Mouse (Mus musculus) c-Kit-positive CD71-negative TER-119-negative erythroid progenitor cells, embryonic 14.5 days (primary cell): ENCODE data around the gene Ace.

ENCODE experiments used
- DNase-seq: peaks from one replicate; pipeline ENCODE4 v3.0.0-alpha.2; 2013; ENCODE audit warnings: low read depth

The Ace gene

GRCm38 (mm10) chr11:105946694-105947154 is 21.0 kb upstream of the Ace start:
- no peak for DNase-seq

GRCm38 (mm10) chr11:105948255-105948654 is 19.5 kb upstream of the Ace start:
- DNase-seq: no peak

GRCm38 (mm10) chr11:105950519-105950918 is 17.2 kb upstream of the Ace start:
- DNase-seq: no peak

GRCm38 (mm10) chr11:105951601-105952044 is 16.1 kb upstream of the Ace start:
- DNase-seq: no peak

GRCm38 (mm10) chr11:105952111-105952510 is 15.6 kb upstream of the Ace start:
- DNase-seq: no peak

- DNase-seq: no peak
Measured at GRCm38 (mm10) chr11:105952911-105953386, 14.8 kb upstream of the Ace start, which contains the start of gene Cyb561. Gene Cyb561, minus strand, starts transcription at chr11:105953336.

- no peak for DNase-seq
Measured at GRCm38 (mm10) chr11:105953402-105953801, 14.3 kb upstream of the Ace start.

- no peak for DNase-seq
Measured at GRCm38 (mm10) chr11:105955815-105956430, 11.8 kb upstream of the Ace start.

- DNase-seq: no peak
Measured at GRCm38 (mm10) chr11:105957501-105957900, 10.2 kb upstream of the Ace start.

- DNase-seq: no peak
Measured at GRCm38 (mm10) chr11:105958566-105958965, 9.2 kb upstream of the Ace start.

GRCm38 (mm10) chr11:105959355-105959754 is 8.4 kb upstream of the Ace start:
- DNase-seq: no peak

GRCm38 (mm10) chr11:105964691-105965090 is 3.1 kb upstream of the Ace start:
- DNase-seq: no peak

- DNase-seq: no peak
Measured at GRCm38 (mm10) chr11:105966288-105966687, 1.5 kb upstream of the Ace start.

GRCm38 (mm10) chr11:105968948-105969347 is 1.2 kb downstream of the Ace start:
- DNase-seq: no peak

GRCm38 (mm10) chr11:105969516-105969915 is 1.8 kb downstream of the Ace start:
- DNase-seq: no peak

- DNase-seq: no peak
Measured at GRCm38 (mm10) chr11:105974593-105974992, 6.8 kb downstream of the Ace start.

GRCm38 (mm10) chr11:105975050-105975449 is 7.3 kb downstream of the Ace start:
- DNase-seq: no peak

GRCm38 (mm10) chr11:105975636-105976035 is 7.9 kb downstream of the Ace start:
- no peak for DNase-seq

GRCm38 (mm10) chr11:105978232-105978631 is 10.5 kb downstream of the Ace start:
- no peak for DNase-seq

GRCm38 (mm10) chr11:105978634-105979033 is 10.9 kb downstream of the Ace start:
- DNase-seq: no peak

- no peak for DNase-seq
Measured at GRCm38 (mm10) chr11:105984452-105984851, 16.7 kb downstream of the Ace start.

- no peak for DNase-seq
Measured at GRCm38 (mm10) chr11:105987446-105987845, 19.7 kb downstream of the Ace start.

- DNase-seq: no peak
Measured at GRCm38 (mm10) chr11:105989446-105989845, 21.7 kb downstream of the Ace start.

- DNase-seq: no peak
Measured at GRCm38 (mm10) chr11:105990231-105990630, 22.5 kb downstream of the Ace start.
